ENCODE assay signal across 12 mouse cellular contexts in genomic region chr16:92359229-92359628, GRCm38 (mm10). TPM values are rescaled to one million over a fixed set of nuclear protein-coding genes. Genes with fewer than 3 reads are reported as not detected.
DNase-seq lines count a peak whose midpoint lies in the region; ATAC-seq lines count a peak whose summit lies in the region.
"Had no signal": no experiment of that assay in that cellular context is flagged by ENCODE, and none has a peak within 500 bp of the region (broad histone marks: within the 10 kb centered on the region; RNA-seq: fewer than 3 reads in every experiment).

Gene Kcne1 (minus strand): TSS chr16:92359468.

- peaks cover 14% of the 10 kb centered on the region for H3K4me1 ChIP-seq in kidney, embryonic 16.5 days (ENCODE audit: insufficient read depth, low read length)

- H3K27me3 ChIP-seq in kidney, embryonic 16.5 days (ENCODE audit: insufficient read depth, low read length): no peaks in the 10 kb centered on the region

- no peaks in the 10 kb centered on the region for H3K36me3 ChIP-seq in kidney, embryonic 16.5 days (ENCODE audit: insufficient read depth, low read length)

- intact Hi-C loops in heart, postnatal 10 days (cut with DNase I): no loop called here

- ATAC-seq in kidney, embryonic 16.5 days (ENCODE audit: low FRiP score, low TSS enrichment): peak; percentile 49

- H3K4me2 ChIP-seq in kidney, embryonic 16.5 days (replicated peaks; ENCODE audit: low read depth, low read length): peak within 1 kb of the TSS; percentile 26

- peak within 1 kb of the TSS; percentile 16 for H3K27ac ChIP-seq in kidney, embryonic 16.5 days (ENCODE audit: low read length)
- H3K27ac ChIP-seq: hindbrain, postnatal 0 days; macrophage had no signal

- H3K9ac ChIP-seq in kidney, embryonic 16.5 days (replicated peaks; ENCODE audit: low read length): no peak within 1 kb of the TSS

- DNase-seq in kidney, adult 8-10 months: no peak
- DNase-seq in urinary bladder, postnatal 36 days (ENCODE audit: low spot score in 2 of 2): peak; percentile 39 to 69
- DNase-seq in urinary bladder, postnatal 4 days (ENCODE audit: low spot score in 2 of 2): no peak
- no peak for DNase-seq in heart, postnatal 10 days
- DNase-seq in retina, postnatal 1 day: no peak
- DNase-seq in thymus, postnatal 25 days: no peak
- DNase-seq: adrenal gland, postnatal 25 days; gastrocnemius, postnatal 10 days; layer of hippocampus, adult 9-11 months had no signal

- no peak within 1 kb of the TSS for H3K4me3 ChIP-seq in kidney, embryonic 16.5 days (ENCODE audit: low read length)

- no peaks in the 10 kb centered on the region for H3K9me3 ChIP-seq in kidney, embryonic 16.5 days (ENCODE audit: low read length)

- 51% methylated on average over 9 of the region's 9 CpGs for WGBS in kidney, embryonic 16.5 days

RNA-seq across cellular contexts. Expression of gene Kcne1, which starts in this region (rescaled TPM):
- polyA plus RNA-seq in kidney, embryonic 16.5 days (2015; fragmentation: Nextera tagmentation; extraction: Ambion mirVana): 2.8 and 3.7 TPM in 2 replicates
- total RNA-seq in heart, postnatal 10 days (2021): 100 to 1,000 TPM; 415 to 442 TPM
- total RNA-seq: adrenal gland, postnatal 25 days; gastrocnemius, postnatal 10 days had no signal
- polyA plus RNA-seq: macrophage had no signal

Comparison
In these comparisons a context has a peak if more than half of its experiments do, and no peak if none do; other contexts are left out.
1. DNase-seq: peak in urinary bladder, postnatal 36 days (2 of 2); none in kidney, adult 8-10 months (0 of 2), urinary bladder, postnatal 4 days (0 of 2), heart, postnatal 10 days (0 of 2), retina, postnatal 1 day (single experiment) and thymus, postnatal 25 days (single experiment).